Mouse (Mus musculus) layer of hippocampus, adult 11-12 months (tissue): ENCODE measurements around the gene Hoxd8.
A peak's percentile ranks its signal among the peaks of the same experiment; 100 is the strongest.

Experiments
- DNase-seq: peaks from one replicate; pipeline ENCODE4 v3.0.0; 2022; ENCODE audit warnings: low spot score

The Hoxd8 gene

DNA sequence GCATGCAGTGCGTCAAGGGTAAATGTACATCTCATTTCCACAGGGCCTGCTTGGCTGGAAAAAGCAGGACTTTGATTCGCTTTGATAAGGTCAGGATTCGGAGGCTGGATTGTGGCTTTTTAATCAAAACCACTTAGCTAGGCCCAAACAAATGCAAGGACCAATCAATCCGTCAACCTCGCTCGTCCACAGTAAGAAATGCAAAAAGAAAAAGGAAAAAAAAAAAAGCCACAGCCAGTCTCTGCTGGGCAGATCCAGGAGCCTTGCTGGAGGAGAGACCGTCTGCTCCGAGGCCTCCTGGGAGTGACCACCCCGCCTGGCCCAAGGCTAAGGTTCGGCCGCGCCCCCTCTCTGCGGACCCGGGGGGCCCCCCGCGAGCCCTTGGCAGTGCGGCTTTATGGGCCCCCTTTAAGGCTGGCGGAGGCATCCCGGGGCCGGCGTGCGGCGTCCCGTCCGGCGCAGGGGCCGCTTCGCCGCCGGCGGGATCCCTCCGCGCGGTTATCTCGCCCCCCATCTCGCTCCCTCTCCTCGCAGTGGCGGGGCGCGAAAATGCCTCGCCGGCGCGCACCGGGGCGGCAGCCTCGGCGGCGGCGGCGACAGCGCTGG is at the start of gene Hoxd8:
Gene Hoxd8 (plus strand): TSS at position 223 of the 606 bp plus-strand sequence.
- DNase-seq, result no peak

DNA sequence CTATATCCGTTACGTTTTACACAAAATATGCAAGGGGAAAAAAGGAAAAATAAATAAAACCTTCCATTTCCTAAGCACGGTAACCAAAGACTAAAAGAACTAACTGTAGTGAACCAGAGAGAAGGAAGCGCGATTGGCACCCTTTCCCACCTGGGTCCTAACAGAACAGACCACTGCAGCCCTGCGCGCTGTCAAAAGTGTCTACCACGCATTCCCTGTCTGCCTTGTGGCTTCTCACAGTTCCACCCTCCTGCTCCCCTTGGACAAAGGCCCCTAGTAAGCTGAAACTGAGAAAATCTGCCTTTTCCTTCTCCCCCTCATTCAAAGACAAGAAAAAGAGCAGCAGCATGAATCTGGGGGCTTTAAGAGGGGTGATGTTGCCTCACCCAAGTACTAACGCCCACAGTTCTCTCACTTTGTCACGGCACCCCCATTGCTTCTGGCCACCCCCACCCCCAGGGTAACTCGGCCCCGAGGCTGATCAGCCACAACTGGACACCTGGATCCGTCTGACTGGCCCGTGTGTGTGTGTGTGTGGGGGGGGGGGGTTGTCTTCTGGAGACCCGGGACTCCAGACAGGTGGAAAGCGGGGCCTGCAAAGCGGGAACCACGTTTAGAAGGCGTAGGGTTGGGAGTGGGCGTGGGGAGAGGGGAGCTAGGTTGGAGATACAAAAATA is 49.5 kb upstream of the Hoxd8 start:
- DNase-seq, result no peak

DNA sequence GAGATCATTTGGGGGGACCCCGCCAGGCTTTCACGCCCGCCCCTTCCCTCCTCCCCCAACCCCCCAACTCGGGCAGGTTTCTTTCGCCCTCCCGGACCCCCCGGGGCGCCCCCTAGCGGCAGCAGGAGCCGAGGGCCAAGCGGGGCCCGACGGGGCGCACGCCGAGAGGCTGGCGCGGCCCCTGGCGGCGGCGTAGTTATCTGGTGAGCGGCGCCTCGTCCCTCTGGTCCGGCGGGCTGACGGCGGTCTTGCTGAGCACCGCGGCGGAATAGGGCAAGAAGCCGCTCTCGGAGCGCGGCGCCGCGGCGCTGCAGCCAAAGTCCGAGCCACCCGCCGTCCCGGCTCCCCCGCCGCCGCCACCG is 49.0 kb upstream of the Hoxd8 start:
- no peak for DNase-seq

GRCm38 (mm10) chr2:74655821-74656631 is 48.4 kb upstream of the Hoxd8 start:
- DNase-seq, result no peak

DNA sequence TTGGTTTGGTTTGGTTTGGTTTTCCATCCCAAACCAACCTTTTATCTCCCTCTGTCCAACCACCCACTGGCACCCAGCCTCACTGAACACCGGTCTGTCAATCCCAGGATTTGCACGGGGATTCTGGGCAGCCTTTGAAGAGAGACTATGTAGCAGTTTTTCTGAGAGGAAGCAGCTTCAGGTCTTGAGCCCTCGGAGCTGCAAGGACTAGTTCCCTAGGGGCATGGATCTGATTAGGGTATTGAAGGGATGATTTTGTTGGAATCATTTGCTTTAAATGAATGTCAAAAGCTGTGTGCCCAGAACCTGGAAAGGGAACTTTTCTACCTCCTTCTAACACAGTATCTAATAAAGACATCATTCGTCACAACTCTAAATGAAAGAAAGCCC is 47.8 kb upstream of the Hoxd8 start:
- DNase-seq, result no peak

DNA sequence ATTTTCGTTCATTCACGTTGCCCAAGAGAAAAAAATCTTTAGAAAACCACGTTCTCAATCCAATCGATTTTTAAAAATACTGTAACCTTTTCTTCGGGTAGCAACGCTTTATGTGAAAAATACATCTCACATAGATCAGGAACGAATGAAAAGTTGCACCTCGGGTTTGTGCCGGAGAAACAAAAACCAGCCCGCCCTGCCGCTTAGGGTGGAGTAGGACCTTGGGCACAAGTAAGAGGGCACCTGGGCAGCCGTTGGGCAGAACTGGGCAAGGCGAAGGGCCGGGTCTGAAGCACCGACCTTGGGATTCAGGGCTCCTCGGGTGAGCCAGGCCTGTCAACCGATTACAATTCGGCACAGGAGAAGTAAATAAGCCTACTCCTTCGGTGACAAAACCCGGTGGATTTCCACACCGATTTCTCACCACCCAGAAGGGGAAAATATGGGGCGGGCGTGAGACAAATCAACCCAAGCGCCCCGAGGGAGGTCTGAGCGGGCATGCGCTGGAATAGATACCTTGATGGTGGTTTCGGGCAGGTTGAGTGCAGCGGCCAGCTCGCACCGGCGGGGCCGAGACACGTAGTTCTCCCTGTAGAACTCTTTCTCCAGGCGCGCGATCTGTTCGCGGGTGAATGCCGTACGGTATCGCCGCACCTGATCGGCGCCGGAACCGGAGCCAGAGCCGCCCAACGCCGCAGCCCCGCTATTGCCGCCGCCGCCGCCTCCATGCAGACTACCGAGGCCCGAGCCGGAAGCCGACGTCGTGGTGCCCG is 47.0 kb upstream of the Hoxd8 start:
- no peak for DNase-seq

GRCm38 (mm10) chr2:74658024-74658666 is 46.3 kb upstream of the Hoxd8 start:
- no peak for DNase-seq

DNA sequence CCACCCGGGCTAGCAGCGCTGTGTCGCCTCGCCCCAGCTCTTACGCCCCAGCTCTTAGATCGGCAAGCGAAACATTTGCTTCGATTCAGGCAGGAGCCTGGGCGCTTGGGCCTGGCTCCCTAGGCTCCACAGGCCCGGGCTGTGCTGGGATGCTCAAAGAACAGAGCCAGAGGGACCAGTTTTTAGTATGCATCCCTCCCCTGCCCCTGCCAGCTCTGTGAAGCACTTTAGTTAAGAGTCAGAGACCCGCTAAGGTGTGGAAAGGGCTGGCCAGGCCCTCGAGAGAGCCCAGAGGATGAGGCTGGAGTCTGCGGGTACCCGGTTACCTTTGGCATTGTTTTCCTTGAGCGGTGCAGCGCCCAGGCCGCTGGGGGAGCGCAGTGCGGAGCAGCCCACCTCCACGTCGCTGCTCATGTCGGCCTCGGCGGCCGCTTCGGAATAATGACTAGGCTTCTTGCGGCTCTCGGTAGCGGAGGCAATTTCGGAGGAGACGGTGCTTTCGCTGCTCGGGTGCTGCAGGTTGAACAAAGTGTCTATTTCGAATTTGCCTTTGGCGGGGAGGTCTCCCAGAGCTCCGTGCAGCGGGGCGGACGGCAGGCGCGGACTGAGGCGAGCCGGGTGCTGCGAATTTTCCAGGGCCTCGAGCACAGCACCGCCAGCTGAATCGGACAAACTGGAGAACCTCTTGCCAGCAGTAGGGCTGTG is 45.6 kb upstream of the Hoxd8 start:
- no peak for DNase-seq

DNA sequence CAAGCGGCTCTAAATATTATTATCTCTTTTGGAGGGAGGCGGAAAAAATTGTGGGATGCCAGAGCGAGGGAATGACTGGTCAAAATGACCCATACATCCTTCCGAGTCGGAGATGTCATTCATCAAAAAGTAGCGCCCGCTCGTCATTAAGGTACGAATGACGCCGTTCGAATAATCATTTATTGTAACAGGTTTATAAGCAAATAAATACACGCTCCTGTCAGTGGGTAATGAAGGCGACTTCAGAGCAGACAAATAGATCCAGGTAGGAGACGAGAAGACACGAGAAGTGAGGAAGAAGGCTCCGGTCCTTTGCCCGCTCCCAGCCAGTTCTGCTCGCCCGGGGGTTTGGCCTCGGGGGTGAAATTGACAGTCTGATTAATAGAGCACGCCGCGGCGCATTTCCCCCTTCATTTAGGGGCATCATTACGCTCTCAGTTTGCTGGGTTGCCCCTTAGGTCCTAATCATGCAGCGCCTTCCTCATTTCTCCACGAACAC is 44.9 kb upstream of the Hoxd8 start, which contains the start of gene Evx2:
Gene Evx2 (minus strand): TSS at position 51 of the 499 bp plus-strand sequence.
- DNase-seq, result no peak

DNA sequence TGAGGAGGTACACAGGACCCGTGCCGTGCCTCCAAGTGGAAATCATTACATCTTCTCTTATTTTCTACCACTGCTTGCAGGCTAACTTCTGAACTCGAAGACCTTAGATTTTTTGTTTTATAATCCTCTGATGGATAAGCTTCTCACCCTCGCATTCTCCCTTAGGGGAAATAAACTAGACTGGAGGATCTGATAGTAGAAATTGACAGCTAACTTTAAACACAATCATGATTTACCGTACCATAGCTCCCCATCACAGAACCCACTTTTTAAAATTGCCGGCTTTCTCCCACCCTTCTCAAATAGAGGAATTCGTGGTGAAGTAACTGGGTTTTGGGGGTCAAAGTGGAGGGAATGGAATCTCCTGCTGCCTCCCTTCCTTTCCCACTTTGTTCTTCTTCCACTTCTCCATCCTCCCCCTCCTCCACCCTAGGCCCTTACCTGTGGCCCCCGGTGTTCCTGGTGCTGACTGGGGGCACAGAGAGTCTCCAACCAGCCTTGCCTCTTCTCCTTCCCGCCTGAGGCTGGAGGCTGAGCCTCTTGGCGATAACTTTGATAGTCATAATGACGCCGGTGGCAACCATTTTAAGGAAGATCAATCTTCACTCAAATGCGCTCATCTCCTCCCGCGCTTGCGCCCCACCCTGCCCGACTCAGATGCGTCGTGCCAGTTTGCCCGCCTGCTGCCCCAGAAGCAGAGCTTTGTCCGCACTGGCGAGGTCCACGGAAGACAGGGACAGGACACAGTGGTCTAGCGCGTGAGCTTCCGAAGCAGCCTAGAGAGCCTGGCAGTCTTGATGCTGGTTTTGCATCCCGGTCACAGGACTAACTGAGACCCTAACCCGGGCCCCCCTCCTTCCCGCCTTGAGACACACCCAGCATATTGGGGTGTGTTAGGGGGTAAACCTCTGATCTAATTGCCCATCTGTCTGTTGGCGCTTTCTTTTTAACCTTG is 43.7 kb upstream of the Hoxd8 start:
- no peak for DNase-seq

GRCm38 (mm10) chr2:74661685-74662084 is 42.7 kb upstream of the Hoxd8 start:
- peak; percentile 23 for DNase-seq

- peak; percentile 61 for DNase-seq
Observed at GRCm38 (mm10) chr2:74663291-74663925, 41.0 kb upstream of the Hoxd8 start.

DNA sequence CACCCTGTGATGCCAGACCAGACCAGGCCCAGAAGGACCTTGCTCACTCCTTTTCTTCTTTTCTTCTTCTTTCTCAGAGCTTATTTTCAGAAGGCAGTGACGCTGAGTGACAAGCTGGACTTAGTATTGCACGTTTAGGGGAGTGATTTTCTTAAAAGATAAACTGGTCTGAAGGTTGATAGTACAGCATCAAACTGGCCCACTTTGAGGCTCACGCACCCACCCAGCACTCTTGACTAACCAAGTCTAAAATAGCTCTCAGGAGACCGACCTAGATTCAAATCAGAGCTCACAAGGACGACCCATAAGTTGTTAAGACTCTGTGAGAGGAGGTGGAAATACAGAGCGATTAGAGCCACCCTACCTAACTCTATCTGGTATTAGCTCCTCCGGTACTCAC is 38.0 kb upstream of the Hoxd8 start:
- DNase-seq, result no peak

DNA sequence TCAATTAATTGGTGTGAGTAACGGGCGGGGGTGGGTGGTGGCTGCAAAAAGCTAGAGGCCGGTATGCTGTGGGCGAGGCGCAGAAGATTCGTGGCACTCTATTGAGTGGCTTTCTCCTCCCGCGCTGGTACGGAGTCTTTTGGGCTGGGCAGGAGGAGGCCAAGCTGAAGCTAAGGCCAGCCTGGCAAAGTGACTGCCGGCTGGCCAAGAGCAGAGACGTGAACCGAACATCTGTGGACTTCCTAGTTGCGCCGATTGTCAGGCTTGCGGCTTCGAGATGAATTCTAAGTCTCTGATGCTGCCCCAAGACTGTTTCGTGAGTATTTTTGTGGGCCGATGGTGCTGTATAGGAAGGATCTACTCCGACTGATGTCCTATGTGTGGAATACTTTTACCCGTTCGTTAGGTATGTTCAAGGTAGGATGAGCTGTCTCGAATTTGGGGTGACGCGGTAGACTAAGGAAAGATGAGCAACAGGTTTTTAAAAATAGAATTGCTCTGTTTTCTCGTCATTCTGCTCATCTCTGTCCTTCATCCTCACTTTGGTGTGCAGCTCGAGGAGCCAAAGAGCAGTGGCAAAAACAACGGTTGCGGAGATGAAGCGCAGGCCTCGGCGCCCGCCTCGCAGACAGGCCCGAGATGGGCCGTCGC is 37.1 kb upstream of the Hoxd8 start:
- DNase-seq, result no peak

- DNase-seq, result no peak
Observed at GRCm38 (mm10) chr2:74667842-74668357, 36.5 kb upstream of the Hoxd8 start, which contains the start of gene Hoxd13. TSS of gene Hoxd13 (plus strand) at chr2:74668310.

DNA sequence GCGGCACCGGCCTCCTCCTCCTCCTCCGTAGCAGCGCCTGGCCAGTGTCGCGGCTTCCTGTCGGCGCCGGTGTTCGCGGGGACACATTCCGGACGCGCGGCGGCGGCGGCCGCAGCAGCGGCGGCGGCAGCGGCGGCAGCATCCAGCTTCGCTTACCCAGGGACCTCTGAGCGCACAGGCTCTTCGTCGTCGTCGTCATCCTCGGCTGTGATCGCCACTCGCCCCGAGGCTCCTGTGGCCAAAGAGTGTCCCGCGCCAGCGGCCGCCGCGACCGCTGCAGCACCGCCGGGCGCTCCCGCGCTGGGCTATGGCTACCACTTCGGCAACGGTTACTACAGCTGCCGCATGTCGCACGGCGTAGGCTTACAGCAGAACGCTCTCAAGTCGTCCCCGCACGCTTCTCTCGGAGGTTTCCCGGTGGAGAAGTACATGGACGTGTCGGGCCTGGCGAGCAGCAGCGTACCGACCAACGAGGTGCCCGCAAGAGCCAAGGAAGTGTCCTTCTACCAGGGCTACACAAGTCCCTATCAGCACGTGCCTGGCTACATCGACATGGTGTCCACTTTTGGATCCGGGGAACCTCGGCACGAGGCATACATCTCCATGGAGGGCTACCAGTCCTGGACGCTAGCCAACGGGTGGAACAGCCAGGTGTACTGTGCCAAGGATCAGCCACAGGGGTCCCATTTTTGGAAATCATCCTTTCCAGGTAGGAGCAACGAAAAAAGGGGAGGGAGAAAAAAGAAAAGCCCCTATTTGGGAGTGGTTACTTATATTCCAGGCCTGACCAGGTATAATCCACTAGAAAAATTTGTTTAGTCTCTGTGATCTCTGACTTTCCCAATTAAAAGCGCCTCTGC is 35.8 kb upstream of the Hoxd8 start:
- no peak for DNase-seq

DNA sequence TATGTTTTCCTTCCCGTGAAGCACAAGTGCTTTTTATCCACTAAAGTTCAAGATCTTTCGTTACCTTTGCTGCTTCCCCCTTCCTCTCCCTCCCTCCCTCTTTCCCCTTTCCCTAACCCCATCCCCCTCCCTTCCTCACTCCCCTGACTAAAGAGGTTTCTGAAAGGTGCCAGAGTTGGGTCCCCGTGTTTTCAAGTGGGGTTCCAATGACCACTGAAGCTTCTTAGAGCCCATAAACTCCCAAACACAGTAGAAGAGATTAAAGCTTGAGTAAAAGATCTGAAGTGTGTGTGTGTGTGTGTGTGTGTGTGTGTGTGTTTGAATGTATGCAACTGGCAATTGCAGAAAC is 35.2 kb upstream of the Hoxd8 start:
- no peak for DNase-seq
